Mouse (Mus musculus): ENCODE measurements around the gene Txnl4b. TPM values are rescaled to one million over a fixed set of nuclear protein-coding genes. Genes with fewer than 3 reads are reported as not detected.

Gene Txnl4b
- polyA plus RNA-seq (2014; fragmentation: Illumina TruSeq; extraction: RNeasy Lipid Tissue Mini Kit (QIAGEN cat#74804); ENCODE audit: low read depth, low replicate concordance) = 112 TPM

GRCm38 (mm10) chr8:109565498-109566333, at the start of gene Txnl4b, which contains the start of gene Dhx38:
Gene Txnl4b, plus strand, starts transcription at chr8:109565892.
Gene Dhx38, minus strand, starts transcription at chr8:109565861.

GRCm38 (mm10) chr8:109578900-109579301, 13.2 kb downstream of the Txnl4b start, which contains the start of gene Hp:
Gene Hp, minus strand, starts transcription at chr8:109579172.

GRCm38 (mm10) chr8:109608271-109609152, 42.8 kb downstream of the Txnl4b start, which contains the start of gene Dhodh:
Gene Dhodh, minus strand, starts transcription at chr8:109608673.

GRCm38 (mm10) chr8:109614243-109615210, 48.8 kb downstream of the Txnl4b start, which contains the start of gene Pkd1l3:
Gene Pkd1l3, plus strand, starts transcription at chr8:109614517.

Other genes starting within 250 kb of the Txnl4b start
- gene Pmfbp1, start 71.9 kb upstream of the Txnl4b start, polyA plus RNA-seq (2014; fragmentation: Illumina TruSeq; extraction: RNeasy Lipid Tissue Mini Kit (QIAGEN cat#74804); ENCODE audit: low read depth, low replicate concordance) = 199 TPM
- gene Dhx38, start within 50 bp of the Txnl4b start, polyA plus RNA-seq (2014; fragmentation: Illumina TruSeq; extraction: RNeasy Lipid Tissue Mini Kit (QIAGEN cat#74804); ENCODE audit: low read depth, low replicate concordance) = 3.1 TPM
- gene Hp, start 13.3 kb downstream of the Txnl4b start, polyA plus RNA-seq (2014; fragmentation: Illumina TruSeq; extraction: RNeasy Lipid Tissue Mini Kit (QIAGEN cat#74804); ENCODE audit: low read depth, low replicate concordance) = not detected
- gene Dhodh, start 42.8 kb downstream of the Txnl4b start, polyA plus RNA-seq (2014; fragmentation: Illumina TruSeq; extraction: RNeasy Lipid Tissue Mini Kit (QIAGEN cat#74804); ENCODE audit: low read depth, low replicate concordance) = 0.91 TPM
- gene Pkd1l3, start 48.6 kb downstream of the Txnl4b start, polyA plus RNA-seq (2014; fragmentation: Illumina TruSeq; extraction: RNeasy Lipid Tissue Mini Kit (QIAGEN cat#74804); ENCODE audit: low read depth, low replicate concordance) = 26.5 TPM
- 42.5 TPM for gene Ist1, start 127.4 kb downstream of the Txnl4b start, polyA plus RNA-seq (2014; fragmentation: Illumina TruSeq; extraction: RNeasy Lipid Tissue Mini Kit (QIAGEN cat#74804); ENCODE audit: low read depth, low replicate concordance)
- gene Zfp821, start 139.7 kb downstream of the Txnl4b start, polyA plus RNA-seq (2014; fragmentation: Illumina TruSeq; extraction: RNeasy Lipid Tissue Mini Kit (QIAGEN cat#74804); ENCODE audit: low read depth, low replicate concordance) = 24.1 TPM
- 25.2 TPM for gene Atxn1l, start 171.8 kb downstream of the Txnl4b start, polyA plus RNA-seq (2014; fragmentation: Illumina TruSeq; extraction: RNeasy Lipid Tissue Mini Kit (QIAGEN cat#74804); ENCODE audit: low read depth, low replicate concordance)
- gene Ap1g1, start 212.7 kb downstream of the Txnl4b start, polyA plus RNA-seq (2014; fragmentation: Illumina TruSeq; extraction: RNeasy Lipid Tissue Mini Kit (QIAGEN cat#74804); ENCODE audit: low read depth, low replicate concordance) = 48.1 TPM